ENCODE assay signal across 11 mouse cellular contexts in genomic region chr17:13744219-13744618, GRCm38 (mm10). TPM values are rescaled to one million over a fixed set of nuclear protein-coding genes. Genes with fewer than 3 reads are reported as not detected.
DNase-seq lines count a peak whose midpoint lies in the region; ATAC-seq and TF ChIP-seq lines count a peak whose summit lies in the region.
"Had no signal": no experiment of that assay in that cellular context is flagged by ENCODE, and none has a peak within 500 bp of the region (broad histone marks: within the 10 kb centered on the region; RNA-seq: fewer than 3 reads in every experiment).

No protein-coding gene starts in this region.

- no peaks in the 10 kb centered on the region for H3K9me3 ChIP-seq in forebrain, embryonic 13.5 days (replicated peaks)
- H3K9me3 ChIP-seq in forebrain, embryonic 14.5 days (replicated peaks; ENCODE audit: control insufficient read depth, low read length) = no peaks in the 10 kb centered on the region
- H3K9me3 ChIP-seq in lung, embryonic 16.5 days (ENCODE audit: control insufficient read depth, low read length) = no peaks in the 10 kb centered on the region
- H3K9me3 ChIP-seq in stomach, embryonic 14.5 days (ENCODE audit: control insufficient read depth, low read depth, low read length) = no peaks in the 10 kb centered on the region
- H3K9me3 ChIP-seq: midbrain, embryonic 10.5 days had no signal

- no peak overlapping the region for H3K4me2 ChIP-seq in forebrain, embryonic 13.5 days
- no peak overlapping the region for H3K4me2 ChIP-seq in forebrain, embryonic 14.5 days (ENCODE audit: low read length)
- no peak overlapping the region for H3K4me2 ChIP-seq in lung, embryonic 16.5 days (ENCODE audit: low read depth, low read length)
- no peak overlapping the region for H3K4me2 ChIP-seq in stomach, embryonic 14.5 days (replicated peaks; ENCODE audit: low read depth, low read length)

- TF ChIP-seq POLR2A in kidney, adult 2 months (IDR thresholded peaks at IDR 0.05; ENCODE audit: low read depth, low read length) = no peak

- H3K36me3 ChIP-seq in forebrain, embryonic 13.5 days (ENCODE audit: poor library complexity, severe bottlenecking) = no peaks in the 10 kb centered on the region
- H3K36me3 ChIP-seq in forebrain, embryonic 14.5 days (ENCODE audit: control insufficient read depth, insufficient read depth, low read length) = no peaks in the 10 kb centered on the region
- H3K36me3 ChIP-seq in kidney, adult 2 months (ENCODE audit: control insufficient read depth, insufficient read depth, low read length) = no peaks in the 10 kb centered on the region
- H3K36me3 ChIP-seq in lung, embryonic 16.5 days (ENCODE audit: control insufficient read depth, insufficient read depth, low read length) = no peaks in the 10 kb centered on the region
- H3K36me3 ChIP-seq in stomach, embryonic 14.5 days (ENCODE audit: control insufficient read depth, insufficient read depth, low read length) = no peaks in the 10 kb centered on the region
- H3K36me3 ChIP-seq: midbrain, embryonic 10.5 days had no signal

- H3K4me1 ChIP-seq in forebrain, embryonic 13.5 days = peaks cover 36% of the 10 kb centered on the region
- H3K4me1 ChIP-seq in forebrain, embryonic 14.5 days (ENCODE audit: control insufficient read depth, insufficient read depth, low read length) = peaks cover 13% of the 10 kb centered on the region; the same call in 1 of the 2 replicates
- H3K4me1 ChIP-seq in kidney, adult 2 months (ENCODE audit: control insufficient read depth, insufficient read depth, low read length) = peaks cover 28% of the 10 kb centered on the region
- peaks cover 54% of the 10 kb centered on the region for H3K4me1 ChIP-seq in lung, embryonic 16.5 days (replicated peaks; ENCODE audit: control insufficient read depth, insufficient read depth, low read length)
- peaks cover 14% of the 10 kb centered on the region for H3K4me1 ChIP-seq in stomach, embryonic 14.5 days (ENCODE audit: control insufficient read depth, insufficient read depth, low read length)

- 84% methylated on average over 6 of the region's 6 CpGs for WGBS in forebrain, embryonic 13.5 days
- WGBS in forebrain, embryonic 14.5 days = 76% methylated on average over 6 of the region's 6 CpGs
- 32% methylated on average over 6 of the region's 6 CpGs for WGBS in kidney, adult 2 months
- 35% methylated on average over 6 of the region's 6 CpGs for WGBS in lung, embryonic 16.5 days
- 71% methylated on average over 6 of the region's 6 CpGs for WGBS in stomach, embryonic 14.5 days

- ATAC-seq in forebrain, embryonic 13.5 days = peak; percentile 39; the same call in 1 of the 2 replicates
- no peak for ATAC-seq in forebrain, embryonic 14.5 days
- ATAC-seq in lung, embryonic 16.5 days (ENCODE audit: low read depth) = no peak
- no peak for ATAC-seq in stomach, embryonic 14.5 days (ENCODE audit: insufficient number of reproducible peaks, insufficient read depth, low FRiP score, low read depth)

- TF ChIP-seq CTCF in kidney, adult 2 months (conservative IDR thresholded peaks at IDR 0.05; ENCODE audit: insufficient read depth, insufficient read length, low read depth, low read length) = no peak

- H3K27ac ChIP-seq in forebrain, embryonic 13.5 days = no peak overlapping the region
- H3K27ac ChIP-seq in forebrain, embryonic 14.5 days (ENCODE audit: low read depth, low read length) = no peak overlapping the region
- H3K27ac ChIP-seq in kidney, adult 2 months (ENCODE audit: insufficient read depth, low read depth, low read length) = peak overlapping the region; percentile 83
- peak overlapping the region; percentile 93 for H3K27ac ChIP-seq in lung, embryonic 16.5 days (ENCODE audit: low read length)
- peak overlapping the region; percentile 83; the same call in 1 of the 2 replicates for H3K27ac ChIP-seq in stomach, embryonic 14.5 days (ENCODE audit: low read length)

- DNase-seq in forebrain, embryonic 14.5 days (ENCODE audit: low spot score) = no peak
- peak; percentile 52 for DNase-seq in kidney, adult 2 months
- DNase-seq in kidney, adult 18-20 months = no peak
- DNase-seq in lung, postnatal 25 days (ENCODE audit: low spot score) = no peak
- DNase-seq in cerebellum, adult 18-20 months = no peak
- DNase-seq: thymus, postnatal 36 days had no signal

- H3K9ac ChIP-seq in forebrain, embryonic 13.5 days = peak overlapping the region; percentile 18; the same call in 1 of the 2 replicates
- H3K9ac ChIP-seq in forebrain, embryonic 14.5 days (ENCODE audit: low read length) = no peak overlapping the region
- H3K9ac ChIP-seq in lung, embryonic 16.5 days (ENCODE audit: low read length) = 0 out of 2 replicates have a peak overlapping the region, but pooled peaks have one; percentile 21
- H3K9ac ChIP-seq in stomach, embryonic 14.5 days (replicated peaks; ENCODE audit: low read depth, low read length) = no peak overlapping the region

- no peaks in the 10 kb centered on the region for H3K27me3 ChIP-seq in forebrain, embryonic 13.5 days
- H3K27me3 ChIP-seq in forebrain, embryonic 14.5 days (replicated peaks; ENCODE audit: control insufficient read depth, insufficient read depth, low read length) = no peaks in the 10 kb centered on the region
- H3K27me3 ChIP-seq in kidney, adult 2 months (replicated peaks; ENCODE audit: control insufficient read depth, insufficient read depth, low read length) = no peaks in the 10 kb centered on the region
- no peaks in the 10 kb centered on the region for H3K27me3 ChIP-seq in lung, embryonic 16.5 days (ENCODE audit: control insufficient read depth, insufficient read depth, low read depth, low read length)
- H3K27me3 ChIP-seq in stomach, embryonic 14.5 days (ENCODE audit: control insufficient read depth, insufficient read depth, low read length) = no peaks in the 10 kb centered on the region
- H3K27me3 ChIP-seq: Patski had no signal

- H3K4me3 ChIP-seq in forebrain, embryonic 13.5 days = no peak overlapping the region
- H3K4me3 ChIP-seq in forebrain, embryonic 14.5 days (ENCODE audit: low read depth, low read length) = no peak overlapping the region
- H3K4me3 ChIP-seq in kidney, adult 2 months (ENCODE audit: insufficient read depth, low read depth, low read length) = no peak overlapping the region
- no peak overlapping the region for H3K4me3 ChIP-seq in lung, embryonic 16.5 days (ENCODE audit: low read length)
- no peak overlapping the region for H3K4me3 ChIP-seq in stomach, embryonic 14.5 days (ENCODE audit: low read depth, low read length)
- H3K4me3 ChIP-seq: midbrain, embryonic 10.5 days had no signal

RNA-seq across cellular contexts. Expression of gene Afdn, which starts 16.1 kb away (rescaled TPM):
- polyA plus RNA-seq in forebrain, embryonic 13.5 days (2015; fragmentation: Nextera tagmentation; extraction: Ambion mirVana) = 137 and 159 TPM in 2 replicates
- 107 and 129 TPM in 2 replicates for polyA plus RNA-seq in forebrain, embryonic 14.5 days (2014; fragmentation: Nextera tagmentation; extraction: Ambion mirVana)
- 35.1 and 42.3 TPM in 2 replicates for polyA plus RNA-seq in kidney, adult 2 months (2012; rRNA removed)
- 77.3 and 92.6 TPM in 2 replicates for polyA plus RNA-seq in lung, embryonic 16.5 days (2015; fragmentation: Nextera tagmentation; extraction: Ambion mirVana)
- polyA plus RNA-seq in stomach, embryonic 14.5 days (2014; fragmentation: Nextera tagmentation; extraction: Ambion mirVana) = 84.6 and 99.3 TPM in 2 replicates

RNA-seq across cellular contexts. Expression of gene Tcte2, which starts 17.4 kb away (rescaled TPM):
- polyA plus RNA-seq in forebrain, embryonic 13.5 days (2015; fragmentation: Nextera tagmentation; extraction: Ambion mirVana) = 19.2 and 20.6 TPM in 2 replicates
- polyA plus RNA-seq in forebrain, embryonic 14.5 days (2014; fragmentation: Nextera tagmentation; extraction: Ambion mirVana) = 16.9 and 21.1 TPM in 2 replicates
- 4.3 and 5.1 TPM in 2 replicates for polyA plus RNA-seq in kidney, adult 2 months (2012; rRNA removed)
- polyA plus RNA-seq in lung, embryonic 16.5 days (2015; fragmentation: Nextera tagmentation; extraction: Ambion mirVana) = 4.6 and 4.8 TPM in 2 replicates
- 6.9 and 7.2 TPM in 2 replicates for polyA plus RNA-seq in stomach, embryonic 14.5 days (2014; fragmentation: Nextera tagmentation; extraction: Ambion mirVana)

Comparison
In these comparisons a context has a peak if more than half of its experiments do, and no peak if none do; other contexts are left out.
1. H3K9ac ChIP-seq: peak in forebrain, embryonic 13.5 days (single experiment) and lung, embryonic 16.5 days (single experiment); none in forebrain, embryonic 14.5 days (single experiment) and stomach, embryonic 14.5 days (single experiment).
2. H3K27ac ChIP-seq: peak in kidney, adult 2 months (single experiment), lung, embryonic 16.5 days (single experiment) and stomach, embryonic 14.5 days (single experiment); none in forebrain, embryonic 13.5 days (single experiment) and forebrain, embryonic 14.5 days (single experiment).